Mouse (Mus musculus) cerebellum, postnatal 14 days (tissue): ENCODE results near the gene Ablim1.
A peak's percentile ranks its signal among the peaks of the same experiment; 100 is the strongest.

Experiments
- DNase-seq, 2 experiments: peaks; one replicate each; pipeline ENCODE4 v3.0.0; 2021; ENCODE audit warnings: mixed read lengths in 2 of 2

Gene Ablim1

GRCm38 (mm10) chr19:57298006-57298405 lies 16.7 kb downstream of the Ablim1 start:
- DNase-seq = no peak

GRCm38 (mm10) chr19:57297447-57297846 lies 17.3 kb downstream of the Ablim1 start:
- no peak for DNase-seq

DNA sequence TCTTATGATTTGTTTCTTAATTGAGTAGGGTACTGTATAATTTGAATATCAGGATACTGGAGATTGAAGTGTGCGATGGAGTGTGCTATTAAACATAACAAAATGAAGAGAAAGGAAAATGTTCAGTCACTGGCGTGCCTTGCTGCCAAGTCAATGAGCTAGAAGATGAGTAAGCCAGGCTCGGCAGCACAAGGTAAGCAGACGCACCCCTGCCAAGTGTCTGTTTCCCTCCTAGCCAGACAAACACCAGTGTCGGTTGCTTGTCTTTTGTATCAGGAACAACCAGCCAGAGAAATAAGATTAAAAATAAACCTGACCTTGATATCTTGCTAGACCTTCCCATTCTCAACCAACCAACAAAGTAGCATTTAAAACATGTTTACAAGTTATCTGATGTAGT lies 18.2 kb downstream of the Ablim1 start:
- DNase-seq = peak; percentile 55 to 67

GRCm38 (mm10) chr19:57295521-57295920 lies 19.2 kb downstream of the Ablim1 start:
- DNase-seq = no peak

GRCm38 (mm10) chr19:57294356-57294755 lies 20.4 kb downstream of the Ablim1 start:
- DNase-seq = no peak

- no peak for DNase-seq
Observed at GRCm38 (mm10) chr19:57293737-57294136, 21.0 kb downstream of the Ablim1 start.

GRCm38 (mm10) chr19:57283310-57283709 lies 31.4 kb downstream of the Ablim1 start:
- no peak for DNase-seq

GRCm38 (mm10) chr19:57282642-57283041 lies 32.1 kb downstream of the Ablim1 start:
- peak in 1 of 2 experiments; percentile 44 for DNase-seq

DNA sequence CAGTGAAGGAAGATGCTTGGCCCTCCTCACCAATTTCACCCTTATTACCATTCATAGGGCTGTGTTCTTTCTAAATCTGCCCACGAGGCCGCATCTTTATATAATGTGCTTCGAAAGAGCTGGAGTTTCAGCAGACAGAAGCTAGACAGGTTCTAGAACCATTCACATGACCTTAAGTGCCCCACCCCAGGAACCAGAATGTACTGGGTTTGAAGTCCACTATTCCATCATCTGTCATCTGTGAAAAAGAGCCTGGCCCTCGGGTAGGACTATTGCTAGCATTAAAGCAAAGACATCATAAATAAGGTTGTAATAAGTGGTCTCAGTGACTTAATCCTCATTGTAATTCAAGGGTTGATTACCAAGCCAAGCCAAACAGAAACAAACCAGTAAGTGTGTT lies 35.1 kb downstream of the Ablim1 start:
- DNase-seq = no peak

GRCm38 (mm10) chr19:57278263-57278662 lies 36.5 kb downstream of the Ablim1 start:
- no peak for DNase-seq

DNA sequence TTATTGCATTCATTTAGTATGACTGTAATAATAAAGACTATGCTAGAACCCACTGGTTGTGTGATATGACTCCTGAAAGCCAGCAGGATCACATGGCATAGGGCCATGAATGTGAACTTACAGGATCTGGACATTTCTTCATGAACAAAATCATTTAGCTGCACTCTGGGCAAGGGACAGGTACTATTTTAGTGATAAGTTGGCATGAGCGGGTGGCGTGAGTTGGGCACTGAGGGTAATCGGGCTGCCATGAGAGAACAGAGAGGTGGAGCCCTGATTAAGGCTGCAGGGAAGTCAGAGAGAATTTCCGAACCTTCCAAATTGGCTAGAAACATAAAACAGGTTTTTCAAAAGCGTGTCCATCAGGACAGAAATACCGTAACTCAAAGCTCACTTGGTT lies 37.7 kb downstream of the Ablim1 start:
- DNase-seq = no peak

DNA sequence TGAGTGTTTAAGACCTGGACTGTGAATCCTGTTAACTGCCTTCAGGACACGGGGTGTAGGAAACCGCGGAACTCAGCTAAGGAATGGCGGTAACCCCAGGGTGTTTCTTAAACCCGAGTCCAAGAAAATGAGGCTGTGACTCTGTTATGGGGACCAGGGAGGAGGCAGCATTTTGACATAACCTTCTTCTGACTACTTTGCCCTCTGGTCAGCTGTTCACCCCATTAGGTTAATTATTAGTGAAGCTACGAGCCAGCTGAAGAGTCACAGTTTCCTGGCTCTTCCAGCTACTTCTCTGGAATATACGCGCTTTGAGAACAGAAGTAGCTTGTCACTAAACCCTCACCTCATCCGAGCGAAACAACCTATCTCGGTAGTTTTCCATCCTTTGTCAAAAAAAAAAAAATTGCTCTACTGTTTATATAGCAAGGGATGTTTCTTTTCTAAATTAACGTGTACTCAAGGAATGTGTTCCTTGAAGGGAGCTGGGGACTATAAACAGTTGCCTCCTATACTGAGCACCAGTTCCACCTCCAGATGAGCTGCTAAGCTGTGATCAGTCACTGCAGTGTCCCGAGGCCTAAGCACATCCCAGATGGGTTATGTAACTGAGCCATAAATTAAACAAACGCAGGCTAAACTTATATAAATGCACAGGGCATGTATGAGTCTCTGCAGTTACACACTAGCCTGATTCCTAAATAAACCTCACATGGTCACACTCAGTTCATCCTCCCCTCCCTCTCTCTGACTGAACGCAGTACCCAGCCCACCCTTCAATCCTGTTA lies 39.4 kb downstream of the Ablim1 start:
- DNase-seq = no peak

DNA sequence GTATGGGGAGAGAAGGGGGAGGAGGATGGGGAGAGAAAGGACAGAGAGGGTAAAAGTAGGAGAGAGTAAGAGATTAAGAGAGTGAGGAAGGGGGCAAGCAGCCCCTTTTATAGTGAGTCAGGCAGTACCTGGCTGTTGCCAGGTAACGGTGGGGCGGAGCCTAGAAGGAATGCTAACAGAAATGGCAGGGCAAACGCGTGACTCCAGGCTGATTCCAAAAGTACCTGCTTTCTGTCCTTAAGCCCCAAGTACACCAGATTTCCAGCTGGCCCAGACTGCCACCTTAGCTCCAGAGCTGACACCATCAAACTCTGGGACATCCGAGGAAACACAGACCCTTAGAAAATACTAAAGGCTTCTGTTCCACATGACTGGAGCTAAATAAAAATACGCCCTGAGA lies 40.0 kb downstream of the Ablim1 start:
- DNase-seq = no peak

- DNase-seq = no peak
Observed at GRCm38 (mm10) chr19:57274286-57274685, 40.4 kb downstream of the Ablim1 start.

DNA sequence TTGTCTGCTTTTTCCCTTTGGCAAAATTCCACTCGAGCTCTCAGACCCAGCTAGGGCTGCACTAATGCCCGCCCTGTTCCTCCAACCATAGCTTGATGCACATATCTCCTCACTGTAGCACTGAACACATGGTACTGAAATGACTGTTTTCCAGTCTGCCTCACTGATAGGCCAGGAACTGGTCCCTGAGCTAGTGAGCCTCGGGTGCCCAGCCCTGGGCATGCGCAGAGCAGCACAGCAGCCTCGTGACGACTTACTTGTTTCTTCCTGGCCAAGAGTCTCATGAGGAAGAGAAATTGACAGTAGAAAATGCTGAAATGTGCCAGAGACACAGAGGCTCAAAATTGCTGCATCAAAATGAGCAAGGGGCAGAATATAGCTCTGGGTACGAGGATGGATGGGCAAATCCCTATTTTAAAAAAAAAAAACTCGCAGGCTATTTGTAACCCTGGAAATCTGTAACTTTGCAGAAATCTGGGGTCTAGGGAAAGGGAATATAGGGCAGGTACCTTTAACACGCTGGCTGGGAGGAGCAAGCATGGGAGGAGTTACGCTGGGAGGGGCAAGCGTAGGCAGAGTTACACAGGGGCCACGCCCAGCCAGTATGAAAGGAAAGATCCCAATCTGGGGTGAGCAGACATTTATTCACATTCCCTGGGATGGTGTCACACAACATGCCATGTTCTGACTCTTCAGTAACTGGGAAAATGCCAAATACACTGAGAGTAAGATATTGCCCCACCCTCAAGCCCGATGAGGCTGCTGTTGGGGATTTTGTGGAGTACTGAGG lies 41.7 kb downstream of the Ablim1 start:
- DNase-seq = peak; percentile 75 to 76

DNA sequence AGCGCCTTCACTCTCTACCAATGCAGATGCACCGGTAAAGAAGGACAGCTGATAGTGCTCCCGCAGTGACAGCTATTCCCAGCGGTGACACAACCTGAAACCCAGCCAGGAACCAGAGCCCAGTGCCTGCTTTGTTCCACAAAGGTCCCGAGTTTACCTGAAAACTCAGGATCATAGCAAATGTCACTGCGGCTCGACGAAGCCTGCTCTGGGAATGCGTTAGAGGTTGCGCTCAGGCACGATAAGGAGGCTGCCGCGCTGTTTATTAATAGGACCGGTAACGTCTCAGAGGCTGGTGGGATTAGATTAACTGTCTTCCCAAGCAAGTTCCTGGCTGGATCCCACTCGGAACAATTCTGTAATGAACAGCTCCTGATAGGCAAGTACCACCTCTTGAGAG lies 43.0 kb downstream of the Ablim1 start:
- DNase-seq = no peak

DNA sequence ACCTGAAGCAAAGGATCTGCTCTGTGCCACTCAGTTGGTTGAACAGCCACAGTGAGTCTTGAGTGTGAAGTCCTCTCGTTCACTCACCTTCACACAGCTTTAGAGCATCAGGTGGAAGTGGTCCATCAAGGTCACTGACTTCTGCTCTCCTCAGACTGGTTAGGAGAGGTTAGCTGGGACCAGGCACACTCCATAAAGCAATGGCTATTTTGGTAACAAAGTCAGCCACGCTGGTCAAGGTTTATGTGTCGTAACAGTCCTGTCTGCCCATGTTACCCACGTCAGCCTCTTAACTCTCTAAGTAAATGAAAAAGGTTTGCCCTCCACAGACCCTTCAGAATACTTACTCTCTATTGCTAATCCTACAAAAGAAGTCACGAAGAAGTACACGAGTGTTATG lies 44.0 kb downstream of the Ablim1 start:
- no peak for DNase-seq

DNA sequence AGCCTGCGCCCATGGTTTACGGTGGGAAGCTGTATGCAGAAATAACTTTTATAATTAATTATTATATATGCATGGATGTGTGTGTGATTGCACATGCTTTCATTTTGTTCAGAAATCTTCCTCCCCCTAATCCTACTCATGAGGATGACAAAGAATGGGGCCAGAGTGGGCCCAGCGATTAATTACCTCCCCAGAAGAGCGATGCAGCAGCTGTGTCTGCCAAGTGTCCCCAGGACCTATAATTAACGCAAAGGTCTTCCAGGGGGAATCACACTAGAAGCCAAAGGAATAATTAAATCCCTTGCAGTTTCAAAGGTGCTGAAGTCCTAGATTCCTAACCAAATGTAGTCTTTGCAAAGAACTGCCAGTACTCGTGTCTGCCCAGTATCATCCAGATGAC lies 44.9 kb downstream of the Ablim1 start:
- DNase-seq = no peak

- no peak for DNase-seq
Observed at GRCm38 (mm10) chr19:57267531-57267930, 47.2 kb downstream of the Ablim1 start.

GRCm38 (mm10) chr19:57266374-57267085 lies 48.2 kb downstream of the Ablim1 start:
- no peak for DNase-seq

GRCm38 (mm10) chr19:57264296-57264947 lies 50.3 kb downstream of the Ablim1 start:
- DNase-seq = no peak

- DNase-seq = no peak
Observed at GRCm38 (mm10) chr19:57257801-57258200, 56.9 kb downstream of the Ablim1 start.

DNA sequence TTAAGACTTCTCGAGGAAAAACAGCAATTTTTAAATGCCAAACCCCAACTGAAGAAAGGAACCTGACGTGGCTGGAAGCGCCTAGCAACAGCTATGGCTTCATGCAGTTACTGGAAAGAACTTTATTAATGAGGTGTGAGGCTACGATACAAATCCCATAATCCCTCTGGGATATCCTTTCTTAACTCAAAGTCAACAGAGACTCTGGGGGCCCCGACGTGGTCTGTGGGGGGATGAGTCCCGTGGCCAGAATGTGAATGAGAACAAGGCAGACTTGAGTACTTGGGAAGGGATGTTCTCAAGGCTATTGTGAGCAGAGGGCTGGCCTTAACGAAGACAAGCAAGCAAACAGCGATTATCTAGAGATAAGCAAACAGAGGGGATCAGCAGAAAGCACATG lies 58.1 kb downstream of the Ablim1 start:
- no peak for DNase-seq
